Mouse (Mus musculus): ENCODE results near the gene Macrod2.
A peak's percentile ranks its signal among the peaks of the same experiment; 100 is the strongest.

The Macrod2 gene

GRCm38 (mm10) chr2:141962868-141963267 lies 1567.8 kb downstream of the Macrod2 start:
- no peak for DNase-seq (ENCODE audit: low spot score in 2 of 2)

DNA sequence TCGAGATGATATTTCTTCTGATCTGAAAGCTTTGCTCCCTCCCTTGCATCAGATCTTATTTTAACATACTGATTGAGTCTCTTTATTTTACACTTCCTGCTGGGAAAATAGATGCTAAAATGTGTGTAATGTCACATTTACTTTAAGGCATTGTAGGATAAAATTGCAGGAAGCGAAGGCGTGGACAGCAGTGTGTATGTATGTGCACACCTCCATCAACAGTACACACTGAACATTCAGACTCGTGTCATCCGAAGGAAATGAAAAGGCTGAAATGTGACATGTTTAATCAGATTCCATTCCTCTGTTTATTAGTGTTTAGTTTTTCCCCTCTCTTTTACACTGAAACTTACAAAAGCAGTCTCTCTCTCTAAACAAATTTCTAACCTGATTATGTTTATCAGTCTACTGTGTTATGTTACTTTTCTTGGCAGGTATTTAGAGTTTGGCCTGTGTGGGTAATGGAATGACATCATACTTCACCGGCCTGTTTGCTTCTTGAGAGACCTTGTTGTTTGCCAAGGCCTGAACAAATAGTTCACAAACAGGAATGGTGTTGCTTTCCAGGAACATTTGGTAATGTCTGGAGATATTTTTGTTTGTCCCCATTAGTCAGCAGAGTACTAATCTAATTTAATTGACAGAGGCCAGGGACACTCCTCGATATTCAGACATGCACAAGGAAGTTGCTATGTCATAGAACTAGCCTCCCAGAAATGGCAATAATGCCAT lies 1588.7 kb downstream of the Macrod2 start:
- DNase-seq (ENCODE audit: low spot score in 2 of 2) = no peak

DNA sequence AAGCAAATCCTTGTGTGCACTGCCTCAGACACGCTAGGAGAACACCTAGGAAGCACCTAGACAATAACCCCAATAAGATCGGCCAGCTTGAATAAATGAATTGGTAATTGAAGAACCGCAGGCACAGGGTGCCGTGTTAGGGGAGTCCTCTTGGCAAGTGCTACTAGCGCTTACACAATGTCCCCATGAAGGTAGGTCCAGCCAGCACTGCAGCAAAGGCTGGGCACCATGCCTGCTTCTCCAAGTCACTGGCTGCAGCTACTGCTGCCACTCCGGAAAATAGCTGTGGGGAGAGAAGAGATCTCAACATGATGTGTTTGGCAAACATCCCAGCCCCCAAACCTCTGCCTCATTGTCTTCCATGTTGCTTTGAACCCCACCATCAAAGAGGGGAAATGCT lies 1603.8 kb downstream of the Macrod2 start:
- peak; percentile 5 to 29 for DNase-seq (ENCODE audit: low spot score in 2 of 2)

DNA sequence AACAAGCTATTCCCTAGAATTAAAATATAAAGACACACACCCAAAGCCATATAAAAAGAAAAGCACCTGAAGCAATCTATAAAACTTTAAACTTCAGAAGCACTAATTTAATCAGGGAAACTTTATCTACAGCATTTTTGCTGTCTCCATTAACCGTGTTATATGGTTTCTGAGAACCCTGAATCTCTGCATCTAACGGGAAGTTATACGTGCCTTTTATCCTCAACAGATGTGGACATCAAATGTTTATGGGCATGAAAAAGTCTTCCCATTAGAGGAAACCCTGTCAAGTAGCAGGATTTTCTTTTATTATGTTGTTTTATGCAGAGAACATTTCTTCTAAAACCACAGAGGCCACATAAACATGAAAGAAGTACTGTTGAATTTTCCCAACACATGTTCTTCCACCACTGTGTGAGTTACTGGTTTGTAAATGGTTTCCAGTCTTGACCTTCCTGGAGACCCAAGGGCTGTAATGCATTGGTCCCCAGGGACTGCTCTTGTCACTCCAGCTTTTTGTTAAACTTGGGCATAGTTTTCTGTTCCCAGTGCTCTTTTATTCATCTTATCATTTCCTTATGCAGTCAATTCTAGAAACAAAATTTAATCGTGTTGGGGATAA lies 1629.5 kb downstream of the Macrod2 start:
- DNase-seq (ENCODE audit: low spot score in 2 of 2) = no peak

- no peak for DNase-seq (ENCODE audit: low spot score in 2 of 2)
These were observed 1631.6 kb downstream of the Macrod2 start for GRCm38 (mm10) chr2:142026721-142027120.

- no peak for DNase-seq (ENCODE audit: low spot score in 2 of 2)
These were observed 1635.9 kb downstream of the Macrod2 start for GRCm38 (mm10) chr2:142030756-142031646.

GRCm38 (mm10) chr2:142055576-142055975 lies 1660.5 kb downstream of the Macrod2 start:
- DNase-seq (ENCODE audit: low spot score in 2 of 2) = no peak

DNA sequence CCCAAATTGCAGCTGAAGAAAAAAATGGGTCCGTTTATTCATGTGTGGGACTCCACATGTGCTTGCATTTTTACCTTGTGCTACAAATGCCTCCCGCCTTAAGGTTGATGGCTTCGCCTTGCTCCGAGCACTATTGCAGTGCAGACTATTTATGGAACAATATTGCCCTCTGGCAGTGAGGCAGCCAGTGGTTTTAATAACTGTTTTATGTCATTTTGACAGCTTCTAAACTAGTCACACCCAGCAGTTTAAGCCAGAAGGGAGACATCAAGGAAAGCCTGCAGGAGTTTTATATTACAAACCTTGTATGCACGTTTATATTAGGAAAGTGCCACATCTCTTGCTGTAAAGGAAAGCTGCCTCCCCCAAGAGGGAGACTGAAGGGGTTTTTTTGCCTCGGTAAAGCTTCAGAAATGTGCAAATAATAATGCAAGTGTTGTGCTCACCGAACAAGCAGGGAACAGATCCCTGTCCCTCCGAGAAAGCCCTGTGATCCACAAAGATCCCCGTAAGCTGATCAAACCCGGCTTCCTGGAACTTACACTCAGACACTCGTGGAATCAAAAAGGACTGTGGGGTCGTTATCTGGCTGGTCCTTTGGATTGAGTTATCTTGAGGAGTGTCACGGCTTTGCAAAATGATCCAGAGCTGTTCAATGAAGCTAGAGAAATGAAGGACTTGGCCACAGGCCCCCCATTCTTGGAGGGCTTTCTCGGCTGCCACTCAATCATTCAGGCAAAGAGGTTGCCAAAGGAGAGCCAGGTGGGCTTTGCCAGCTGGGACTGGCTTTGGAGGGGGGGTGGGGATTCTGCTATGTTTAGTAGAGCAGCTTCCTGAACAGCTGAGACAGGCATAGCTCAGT lies 1663.0 kb downstream of the Macrod2 start:
- DNase-seq (ENCODE audit: low spot score in 2 of 2) = no peak

GRCm38 (mm10) chr2:142058751-142059090 lies 1663.6 kb downstream of the Macrod2 start:
- DNase-seq (ENCODE audit: low spot score in 2 of 2) = no peak

GRCm38 (mm10) chr2:142108947-142109346 lies 1713.8 kb downstream of the Macrod2 start:
- DNase-seq (ENCODE audit: low spot score in 2 of 2) = no peak

DNA sequence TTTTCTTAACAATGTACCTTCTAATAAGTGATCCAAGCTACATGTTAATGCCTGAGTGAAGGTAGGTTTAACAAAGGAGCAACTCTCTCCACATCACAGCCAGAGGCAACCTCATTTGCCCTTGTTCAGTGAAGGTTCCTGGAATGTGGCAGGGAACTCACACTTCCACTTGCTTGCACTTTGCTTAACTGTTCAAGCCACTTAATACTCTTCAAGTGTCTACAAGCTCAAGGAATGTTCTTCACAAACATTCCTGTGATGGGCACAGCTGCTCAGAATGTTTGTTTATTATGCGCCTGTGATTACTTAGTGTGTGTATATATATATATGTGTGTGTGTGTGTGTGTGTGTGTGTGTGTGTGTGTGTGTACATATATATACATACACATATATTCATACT lies 1721.5 kb downstream of the Macrod2 start:
- no peak for DNase-seq (ENCODE audit: low spot score in 2 of 2)

DNA sequence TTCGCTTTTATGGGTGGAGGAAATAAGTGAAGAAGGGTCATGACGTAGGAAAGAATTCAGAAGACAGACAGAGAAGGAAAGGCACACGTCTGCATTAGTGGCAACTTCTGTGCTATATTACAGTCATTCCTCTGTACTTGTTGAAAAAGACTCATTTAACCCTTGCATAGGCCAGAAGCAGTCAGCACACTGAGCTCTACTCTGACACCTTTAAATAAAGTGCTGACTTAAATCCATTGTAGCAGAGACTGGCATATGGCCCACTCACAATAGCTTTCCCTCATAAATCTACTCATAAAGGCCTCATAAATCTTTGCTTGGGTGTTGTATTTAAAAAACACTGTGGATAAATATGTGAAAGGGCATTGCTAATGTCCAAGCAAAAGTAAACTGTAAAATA lies 1733.0 kb downstream of the Macrod2 start:
- DNase-seq (ENCODE audit: low spot score in 2 of 2) = no peak

DNA sequence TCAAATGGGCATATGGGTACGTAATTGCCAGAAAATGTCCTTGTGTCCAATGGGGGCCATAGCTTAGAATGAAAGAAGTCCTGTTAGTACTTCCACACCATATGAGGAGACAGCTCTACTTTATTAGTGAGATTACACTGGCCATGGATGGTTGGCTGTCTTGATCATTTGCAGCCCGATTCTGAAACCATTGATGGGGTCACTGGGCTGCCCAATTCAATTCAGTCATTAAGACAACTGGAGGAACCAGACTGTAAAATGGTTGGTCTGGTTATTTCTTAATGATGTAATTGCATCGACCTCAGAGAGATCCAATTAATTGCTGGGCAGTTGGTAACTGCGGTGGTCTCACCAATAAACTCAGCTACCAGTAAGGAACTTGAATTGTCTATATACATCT lies 1734.1 kb downstream of the Macrod2 start:
- no peak for DNase-seq (ENCODE audit: low spot score in 2 of 2)

- DNase-seq (ENCODE audit: low spot score in 2 of 2) = no peak
These were observed 1754.2 kb downstream of the Macrod2 start for GRCm38 (mm10) chr2:142149310-142149709.

GRCm38 (mm10) chr2:142163506-142164275 lies 1768.6 kb downstream of the Macrod2 start:
- DNase-seq (ENCODE audit: low spot score in 2 of 2) = no peak

DNA sequence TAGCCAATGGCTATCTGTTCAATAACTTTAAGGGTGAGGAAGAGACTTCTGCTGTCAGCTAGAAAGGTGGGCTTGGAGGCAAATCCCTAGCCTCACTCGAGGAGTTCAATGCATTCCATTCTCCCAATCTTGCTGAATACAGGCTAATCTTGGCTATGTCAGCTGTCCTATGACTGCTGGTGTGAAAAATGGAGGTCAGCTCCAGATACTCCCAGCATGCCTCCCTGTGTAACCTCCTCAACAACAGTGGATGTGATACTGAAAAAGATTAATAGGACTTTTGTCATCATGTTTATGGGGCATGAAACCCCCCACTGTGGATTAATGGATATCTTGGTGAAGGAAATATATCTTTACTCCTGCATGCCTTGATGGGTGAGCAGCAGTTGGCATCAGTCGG lies 1774.5 kb downstream of the Macrod2 start:
- no peak for DNase-seq (ENCODE audit: low spot score in 2 of 2)

DNA sequence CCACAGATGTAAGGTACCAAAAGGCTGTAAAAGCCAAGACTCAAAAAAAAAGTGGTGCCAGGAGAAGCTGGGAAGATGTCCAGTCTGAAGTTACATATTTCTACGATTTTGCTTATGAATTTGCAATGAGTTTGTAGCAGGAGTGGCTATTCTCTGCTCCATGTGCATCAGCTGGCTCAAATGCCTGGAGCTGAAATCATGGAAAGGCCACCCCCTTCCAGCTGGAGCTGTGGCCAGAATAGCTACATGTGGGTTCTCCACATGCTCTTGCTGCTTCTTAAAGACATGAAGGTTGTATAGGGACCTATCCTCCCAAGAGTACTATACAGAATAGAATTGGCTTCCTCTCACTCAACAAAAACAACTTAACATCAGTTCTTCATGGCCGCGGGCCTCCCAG lies 1777.6 kb downstream of the Macrod2 start:
- DNase-seq (ENCODE audit: low spot score in 2 of 2) = peak; percentile 40 to 74

DNA sequence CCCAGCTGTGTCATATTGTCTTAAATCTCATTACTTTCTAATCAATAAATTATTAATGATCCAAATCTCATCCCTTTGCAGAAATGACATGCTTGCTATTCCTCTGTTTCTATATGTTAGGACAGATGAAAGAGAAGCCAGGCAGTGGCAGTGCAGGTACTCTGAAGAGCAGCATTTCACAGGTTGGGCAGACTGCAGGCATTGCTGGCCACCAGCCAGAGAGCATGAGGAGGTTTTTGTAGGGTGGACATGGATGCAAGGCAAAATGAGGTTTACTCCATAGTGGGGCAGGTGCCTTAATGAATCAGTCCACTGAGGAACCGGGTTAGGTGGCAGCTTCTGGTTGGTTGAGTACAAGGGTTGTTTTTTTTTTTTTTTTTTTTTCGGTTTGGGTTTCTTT lies 1778.9 kb downstream of the Macrod2 start:
- no peak for DNase-seq (ENCODE audit: low spot score in 2 of 2)

DNA sequence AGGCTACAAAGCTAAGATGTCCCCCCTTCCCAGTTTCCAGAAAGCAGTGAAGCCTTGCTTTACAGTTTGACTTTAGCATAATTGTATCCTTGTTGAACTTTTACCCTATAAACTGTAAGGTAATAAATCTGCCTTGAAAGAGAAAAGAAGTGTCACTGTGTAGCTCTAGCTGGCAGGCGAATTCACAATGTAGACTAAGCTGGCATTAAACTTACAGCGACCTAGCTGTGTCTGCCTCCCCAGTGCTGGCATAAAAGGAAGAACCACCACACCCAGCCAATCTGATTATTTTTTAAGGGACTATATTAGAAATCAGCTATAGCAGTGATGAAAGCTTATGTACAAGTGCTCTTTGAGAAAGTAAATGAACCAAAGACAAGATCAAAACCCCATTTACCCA lies 1791.8 kb downstream of the Macrod2 start:
- DNase-seq (ENCODE audit: low spot score in 2 of 2) = no peak

GRCm38 (mm10) chr2:142187428-142187827 lies 1792.3 kb downstream of the Macrod2 start:
- DNase-seq (ENCODE audit: low spot score in 2 of 2) = no peak

- no peak for DNase-seq (ENCODE audit: low spot score in 2 of 2)
These were observed 1822.3 kb downstream of the Macrod2 start for GRCm38 (mm10) chr2:142217371-142217770.

All from right cerebral cortex, postnatal 36 days (tissue).